Mouse (Mus musculus): Measurements from ENCODE around the gene Inafm1.

DNA sequence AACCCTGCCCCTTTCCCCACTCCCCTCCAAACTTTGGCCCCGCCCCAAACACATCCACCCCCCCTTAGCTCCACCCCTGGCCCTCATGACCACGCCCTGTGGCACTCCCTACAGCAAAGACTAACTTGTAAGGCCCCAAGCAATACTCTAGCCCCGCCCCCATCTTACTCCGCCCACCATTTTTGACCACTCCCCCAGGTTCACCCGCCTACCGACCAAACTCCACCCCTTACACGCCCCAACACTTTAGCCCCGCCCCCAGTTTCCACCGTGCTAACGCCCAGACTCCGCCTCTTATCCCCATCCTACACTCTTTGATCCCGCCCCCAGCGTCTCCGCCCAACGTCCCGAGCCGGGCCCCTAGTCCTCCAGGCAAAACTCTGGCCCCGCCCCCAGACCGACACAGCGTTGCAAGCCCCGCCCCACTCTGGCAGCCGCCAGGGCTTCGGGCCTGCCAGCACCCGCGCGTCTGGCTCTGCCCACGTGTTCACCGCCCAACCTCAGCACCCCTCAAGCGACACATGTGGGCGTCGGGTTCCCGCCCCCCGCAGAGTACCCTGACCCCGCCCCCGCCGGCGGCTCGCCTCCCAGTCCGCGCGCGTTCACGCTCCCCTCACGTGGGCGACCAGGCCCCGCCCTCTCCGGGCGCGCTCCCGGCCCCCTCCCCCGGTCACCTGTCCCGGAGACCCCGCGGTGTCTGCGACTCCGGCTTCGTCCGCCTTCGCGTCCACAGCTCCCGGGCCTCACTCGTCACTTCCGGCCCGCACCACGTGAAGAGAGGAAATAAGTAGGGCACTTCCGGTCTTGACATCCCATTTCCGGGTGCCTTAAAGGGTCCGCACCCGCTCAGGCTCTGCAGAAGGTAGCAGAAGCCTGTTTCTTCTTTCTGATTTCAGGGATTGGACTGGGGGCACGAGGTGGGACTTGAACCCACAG, 12.9 kb upstream of the Inafm1 start, which contains the start of gene Ccdc9:
- TF ChIP-seq CTCF (IDR thresholded peaks at IDR 0.05; ENCODE audit: low read depth) (no peak), EP300 (IDR thresholded peaks at IDR 0.05; ENCODE audit: low read depth) (0 out of 2 replicates have a peak, but pooled peaks have one; percentile 43)
